Mouse (Mus musculus) cerebellum, adult 2 months (tissue): ENCODE results near the gene Golph3l. TPM values are rescaled to one million over a fixed set of nuclear protein-coding genes. Genes with fewer than 3 reads are reported as not detected.

ENCODE experiments used
- DNase-seq, 2 experiments: peaks; one replicate each; pipeline ENCODE4 v3.0.0; 2021
- H3K27ac ChIP-seq: fragments of 200-500 bp; 2 replicates; pipeline ENCODE4 v1.5.1; 2012; ENCODE audit warnings: low read length, control low read depth, inconsistent platforms; ENCODE audit not compliant: insufficient read depth
- H3K27me3 ChIP-seq: fragments of 200-500 bp; 2 replicates; pipeline ENCODE4 v1.6.1; 2012; ENCODE audit warnings: inconsistent platforms, mild to moderate bottlenecking, low read length, moderate library complexity; ENCODE audit not compliant: control insufficient read depth, insufficient read depth
- H3K4me1 ChIP-seq: fragments of 200-500 bp; 2 replicates; pipeline ENCODE4 v1.6.1; 2011; ENCODE audit warnings: low read length; ENCODE audit not compliant: control insufficient read depth, insufficient read depth
- H3K4me3 ChIP-seq: fragments of 200-500 bp; replicated peaks from 2 replicates; pipeline ENCODE3; 2011; ENCODE audit warnings: mild to moderate bottlenecking, low read depth, low read length, control low read depth; ENCODE audit not compliant: insufficient read depth
- CTCF ChIP-seq: fragments of 200-500 bp; IDR thresholded peaks from 2 replicates; pipeline ENCODE4 v1.5.1; 2011; ENCODE audit warnings: low read depth, mild to moderate bottlenecking, control low read depth, low read length, moderate library complexity, borderline replicate concordance; ENCODE audit not compliant: insufficient read depth
- POLR2A ChIP-seq: fragments of 200-500 bp; IDR thresholded peaks from 2 replicates; pipeline ENCODE4 v1.6.1; 2011; ENCODE audit warnings: low read length, control low read depth, borderline replicate concordance; ENCODE audit not compliant: insufficient read depth
- WGBS: fragments of 180-500 bp; shearing (Covaris S2); methylation state at CpG from one replicate; pipeline ENCODE4 v1.1.7; 2018; 5-methylcytosine and 5-hydroxymethylcytosine counted together
- polyA plus RNA-seq: library from polyadenylated mRNA; depleted of rRNA; stranded (reverse); fragments of >200 nt; gene quantifications from 2 replicates; pipeline ENCODE4 v1.2.3, GENCODE M21; 2012

The Golph3l gene
- polyA plus RNA-seq, 1 experiment: 22.7 TPM

GRCm38 (mm10) chr3:95560738-95561137, 28.0 kb upstream of the Golph3l start:
- Histone ChIP-seq H3K4me3 (no peak overlapping the region), H3K27me3 (no peaks in the 10 kb centered on the region), H3K27ac (no peak overlapping the region), H3K4me1 (no peaks in the 10 kb centered on the region)
- WGBS: 90% methylated on average over 3 of the region's 3 CpGs
- TF ChIP-seq CTCF (no peak), POLR2A (no peak)
- no peak for DNase-seq

- H3K4me3 ChIP-seq: no peak overlapping the region
- WGBS: 83% methylated on average over 2 of the region's 2 CpGs
- DNase-seq: no peak
- no peaks in the 10 kb centered on the region for H3K4me1 ChIP-seq
- TF ChIP-seq POLR2A: no peak
- no peak for TF ChIP-seq CTCF
- H3K27ac ChIP-seq: no peak overlapping the region
- H3K27me3 ChIP-seq: no peaks in the 10 kb centered on the region
Observed at GRCm38 (mm10) chr3:95561826-95562225, 26.9 kb upstream of the Golph3l start.

GRCm38 (mm10) chr3:95569585-95569984, 19.1 kb upstream of the Golph3l start:
- H3K27me3 ChIP-seq: no peaks in the 10 kb centered on the region
- WGBS: 94% methylated on average over 3 of the region's 3 CpGs
- TF ChIP-seq CTCF: no peak
- TF ChIP-seq POLR2A: no peak
- H3K4me1 ChIP-seq: no peaks in the 10 kb centered on the region
- H3K27ac ChIP-seq: no peak overlapping the region
- no peak for DNase-seq
- H3K4me3 ChIP-seq: no peak overlapping the region

- Histone ChIP-seq H3K4me3 (peak overlapping the region; percentile 52), H3K27ac (no peak overlapping the region), H3K27me3 (no peaks in the 10 kb centered on the region), H3K4me1 (no peaks in the 10 kb centered on the region)
- TF ChIP-seq CTCF (no peak), POLR2A (no peak)
- no peak for DNase-seq
- 46% methylated on average over 8 of the region's 8 CpGs for WGBS
Observed at GRCm38 (mm10) chr3:95587754-95588603, 755 bp upstream of the Golph3l start.

GRCm38 (mm10) chr3:95598734-95599133, 10.0 kb downstream of the Golph3l start:
- DNase-seq: no peak
- TF ChIP-seq CTCF (no peak), POLR2A (no peak)
- Histone ChIP-seq H3K27ac (no peak overlapping the region), H3K4me1 (no peaks in the 10 kb centered on the region), H3K27me3 (no peaks in the 10 kb centered on the region), H3K4me3 (no peak overlapping the region)

- no peak for DNase-seq
- Histone ChIP-seq H3K4me1 (no peaks in the 10 kb centered on the region), H3K27me3 (no peaks in the 10 kb centered on the region), H3K4me3 (no peak overlapping the region), H3K27ac (no peak overlapping the region)
- no peak for TF ChIP-seq POLR2A
- TF ChIP-seq CTCF: no peak
- 91% methylated on average over 3 of the region's 3 CpGs for WGBS
Observed at GRCm38 (mm10) chr3:95601287-95601686, 12.6 kb downstream of the Golph3l start.

GRCm38 (mm10) chr3:95606096-95606495, 17.4 kb downstream of the Golph3l start:
- H3K27me3 ChIP-seq: no peaks in the 10 kb centered on the region
- no peak overlapping the region for H3K4me3 ChIP-seq
- WGBS: 85% methylated on average over 3 of the region's 3 CpGs
- TF ChIP-seq POLR2A (no peak), CTCF (no peak)
- no peaks in the 10 kb centered on the region for H3K4me1 ChIP-seq
- no peak overlapping the region for H3K27ac ChIP-seq
- DNase-seq: no peak

- 70% methylated on average over 3 of the region's 3 CpGs for WGBS
- Histone ChIP-seq H3K27me3 (no peaks in the 10 kb centered on the region), H3K4me1 (no peaks in the 10 kb centered on the region), H3K4me3 (no peak overlapping the region), H3K27ac (no peak overlapping the region)
- TF ChIP-seq CTCF: no peak
- no peak for TF ChIP-seq POLR2A
- DNase-seq: no peak
Observed at GRCm38 (mm10) chr3:95609195-95609594, 20.5 kb downstream of the Golph3l start.
